Mouse (Mus musculus) brain, embryonic 14.5 days (tissue): ENCODE data around the gene Adcy2.

Source experiments
- CTCF ChIP-seq: fragments of 200-500 bp; IDR thresholded peaks from 2 replicates; pipeline ENCODE4 v1.5.1; 2012; ENCODE audit warnings: inconsistent platforms, mild to moderate bottlenecking, moderate library complexity, borderline replicate concordance; ENCODE audit not compliant: insufficient read depth, insufficient read length; ENCODE audit errors: extremely low read depth
- POLR2A ChIP-seq: fragments of 200-500 bp; IDR thresholded peaks from 2 replicates; pipeline ENCODE4 v1.6.1; 2012; ENCODE audit warnings: mild to moderate bottlenecking, inconsistent platforms, borderline replicate concordance; ENCODE audit not compliant: poor library complexity, insufficient read depth, insufficient read length, severe bottlenecking; ENCODE audit errors: extremely low read depth

GRCm38 (mm10) chr13:68826461-68826860, 172.9 kb downstream of the Adcy2 start:
- no peak for TF ChIP-seq POLR2A
- no peak for TF ChIP-seq CTCF
